Mouse (Mus musculus) neural tube, embryonic 14.5 days (tissue): Measurements from ENCODE around the gene Aars2. TPM values are rescaled to one million over a fixed set of nuclear protein-coding genes. Genes with fewer than 3 reads are reported as not detected.

Source experiments
- ATAC-seq: fragments of 200-750 bp; cut with Nextera tagmentation; 2 replicates; pipeline ENCODE4 v1.8.0; 2017; ENCODE audit warnings: low read depth, mild to moderate bottlenecking, moderate TSS enrichment, moderate library complexity
- H3K27ac ChIP-seq: fragments of 300-500 bp; sonication (generic); 2 replicates; pipeline ENCODE4 v1.5.1; 2014; ENCODE audit warnings: low read depth, mild to moderate bottlenecking, control low read depth, low read length, moderate library complexity, mixed read lengths
- H3K27me3 ChIP-seq: fragments of 300-500 bp; sonication (generic); 2 replicates; pipeline ENCODE4 v1.6.1; 2014; ENCODE audit warnings: low read length; ENCODE audit not compliant: control insufficient read depth, insufficient read depth
- H3K36me3 ChIP-seq: fragments of 300-500 bp; sonication (generic); 2 replicates; pipeline ENCODE4 v1.6.1; 2014; ENCODE audit warnings: low read length, mixed read lengths; ENCODE audit not compliant: control insufficient read depth, insufficient read depth
- H3K4me1 ChIP-seq: fragments of 300-500 bp; sonication (generic); 2 replicates; pipeline ENCODE4 v1.6.1; 2014; ENCODE audit warnings: low read length; ENCODE audit not compliant: control insufficient read depth, insufficient read depth
- H3K4me2 ChIP-seq: fragments of 300-500 bp; sonication (generic); 2 replicates; pipeline ENCODE4 v1.6.1; 2014; ENCODE audit warnings: mild to moderate bottlenecking, low read depth, low read length, control low read depth
- H3K4me3 ChIP-seq: fragments of 300-500 bp; sonication (generic); 2 replicates; pipeline ENCODE4 v1.5.1; 2014; ENCODE audit warnings: low read depth, low read length, control low read depth, mixed read lengths
- H3K9ac ChIP-seq: fragments of 300-500 bp; sonication (generic); replicated peaks from 2 replicates; pipeline ENCODE4 v1.6.1; 2014; ENCODE audit warnings: low read depth, mild to moderate bottlenecking, control low read depth, low read length, mixed read lengths
- H3K9me3 ChIP-seq: fragments of 300-500 bp; sonication (generic); 2 replicates; pipeline ENCODE4 v1.6.1; 2016; ENCODE audit warnings: low read length; ENCODE audit not compliant: control insufficient read depth
- WGBS: fragments of 180-500 bp; shearing (Covaris S2); extraction: QIAGEN DNeasy Blood & Tissue Kit; methylation state at CpG from one replicate; pipeline ENCODE4 v1.1.7; 2014; 5-methylcytosine and 5-hydroxymethylcytosine counted together
- polyA plus RNA-seq: library from polyadenylated mRNA; unstranded; fragments of >200 nt; fragmentation: Nextera tagmentation; extraction: Ambion mirVana; gene quantifications from 2 replicates; pipeline ENCODE4 v1.2.1, GENCODE M21; 2014

Gene Aars2
- polyA plus RNA-seq, 1 experiment from 2014 or later = 14.0 TPM

DNA sequence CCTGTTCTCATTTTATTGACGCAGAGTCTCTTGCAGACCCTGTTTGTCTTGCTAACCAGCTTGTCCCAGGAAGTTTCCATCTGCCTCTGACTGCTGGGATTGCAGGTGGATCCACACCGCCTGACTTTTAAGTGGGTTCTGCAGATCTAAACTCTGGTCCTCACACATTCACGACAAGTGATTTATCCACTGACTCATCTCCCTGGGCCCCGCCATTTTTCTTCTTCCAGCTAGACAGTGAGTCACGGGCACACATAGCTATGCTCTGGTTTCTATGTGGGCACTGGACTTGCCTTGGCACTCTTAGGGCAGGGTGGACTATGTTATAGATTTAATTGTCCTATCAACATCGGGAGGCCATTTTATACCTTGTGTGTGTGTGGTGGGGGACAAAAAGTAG, 16.9 kb upstream of the Aars2 start:
- H3K4me3 ChIP-seq = no peak overlapping the region
- no peak for ATAC-seq
- WGBS = 84% methylated on average over 6 of the region's 6 CpGs
- no peaks in the 10 kb centered on the region for H3K27me3 ChIP-seq
- H3K9ac ChIP-seq = no peak overlapping the region
- no peaks in the 10 kb centered on the region for H3K36me3 ChIP-seq
- no peak overlapping the region for H3K4me2 ChIP-seq
- H3K27ac ChIP-seq = no peak overlapping the region
- H3K9me3 ChIP-seq = no peaks in the 10 kb centered on the region
- H3K4me1 ChIP-seq = no peaks in the 10 kb centered on the region

DNA sequence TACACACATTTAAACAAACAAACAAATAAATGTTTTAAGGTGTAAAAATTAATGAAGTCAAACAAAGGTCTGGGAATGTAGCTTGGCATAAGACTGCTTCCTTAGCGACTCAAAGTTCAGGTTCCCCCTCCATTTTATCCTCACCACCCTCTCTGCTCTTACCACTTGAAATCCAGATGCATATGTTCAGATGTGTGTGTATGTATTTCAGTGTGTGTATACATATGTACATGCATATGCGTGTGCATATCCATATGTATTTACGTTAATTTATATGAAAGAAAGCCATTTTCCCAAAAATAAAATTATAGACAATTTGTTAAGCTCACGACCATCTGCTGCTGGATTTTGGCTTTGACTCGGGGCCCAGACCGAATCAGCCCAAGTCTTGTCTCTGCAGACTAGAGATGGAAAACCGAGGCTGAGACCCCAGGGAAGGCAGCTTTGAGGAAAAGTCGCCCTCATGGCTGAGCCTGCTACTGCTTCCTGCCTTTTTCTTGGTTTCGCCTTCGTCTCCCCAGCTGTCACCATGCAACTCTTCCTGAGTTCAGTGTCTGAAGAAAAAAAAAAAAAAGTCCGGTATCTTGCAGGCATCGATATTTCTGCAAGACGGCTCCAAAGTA, 16.0 kb upstream of the Aars2 start:
- no peaks in the 10 kb centered on the region for H3K4me1 ChIP-seq
- no peaks in the 10 kb centered on the region for H3K9me3 ChIP-seq
- H3K36me3 ChIP-seq = no peaks in the 10 kb centered on the region
- no peak overlapping the region for H3K4me3 ChIP-seq
- H3K27ac ChIP-seq = no peak overlapping the region
- no peaks in the 10 kb centered on the region for H3K27me3 ChIP-seq
- no peak overlapping the region for H3K9ac ChIP-seq
- no peak for ATAC-seq
- WGBS = 81% methylated on average over 13 of the region's 13 CpGs
- no peak overlapping the region for H3K4me2 ChIP-seq

DNA sequence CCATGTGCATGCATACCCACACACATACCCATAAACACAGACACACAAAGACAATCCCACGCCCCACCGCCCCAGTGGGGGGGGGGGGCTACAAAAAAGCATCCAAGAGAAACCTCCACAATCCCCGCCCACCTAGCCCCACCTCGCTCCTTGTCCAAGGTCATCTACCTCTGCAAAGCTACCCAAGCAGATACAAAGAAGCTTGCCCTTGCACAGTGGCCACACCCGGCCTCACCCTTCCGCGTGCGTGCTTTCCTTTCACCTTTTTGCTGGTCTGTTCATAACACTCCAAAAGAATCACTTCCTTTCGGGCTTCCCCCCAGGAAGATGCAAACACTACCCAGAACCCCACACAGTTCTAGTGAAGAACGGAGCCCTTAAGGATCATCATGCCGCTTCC, 11.2 kb upstream of the Aars2 start:
- Histone ChIP-seq H3K4me2 (no peak overlapping the region), H3K4me1 (no peaks in the 10 kb centered on the region), H3K36me3 (no peaks in the 10 kb centered on the region), H3K9me3 (no peaks in the 10 kb centered on the region), H3K4me3 (no peak overlapping the region), H3K27ac (no peak overlapping the region), H3K9ac (no peak overlapping the region), H3K27me3 (no peaks in the 10 kb centered on the region)
- ATAC-seq = no peak
- WGBS = 82% methylated on average over 11 of the region's 11 CpGs

DNA sequence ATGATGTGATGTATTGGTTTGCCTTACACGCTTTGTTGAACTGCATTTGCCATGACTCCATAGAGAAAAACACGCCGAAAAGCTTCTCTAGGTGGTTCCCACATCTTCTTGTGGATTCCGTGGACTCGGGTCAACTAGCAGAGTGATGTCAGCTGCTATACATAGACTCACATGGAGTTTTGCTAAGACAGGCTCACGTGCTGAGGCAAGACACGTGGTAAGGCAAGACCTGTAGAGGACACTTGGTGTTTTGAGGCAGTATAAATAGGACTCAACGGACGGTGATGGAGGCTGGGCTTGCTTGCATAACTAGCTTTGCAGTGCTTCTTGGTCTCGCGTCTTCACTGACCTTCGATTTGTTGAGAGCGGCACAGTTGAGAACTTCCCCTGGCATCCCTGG, 8.2 kb upstream of the Aars2 start:
- Histone ChIP-seq H3K27ac (no peak overlapping the region), H3K4me3 (no peak overlapping the region), H3K4me2 (no peak overlapping the region), H3K4me1 (no peaks in the 10 kb centered on the region), H3K9ac (no peak overlapping the region), H3K36me3 (no peaks in the 10 kb centered on the region), H3K27me3 (no peaks in the 10 kb centered on the region), H3K9me3 (no peaks in the 10 kb centered on the region)
- WGBS = 85% methylated on average over 13 of the region's 13 CpGs
- ATAC-seq = no peak

DNA sequence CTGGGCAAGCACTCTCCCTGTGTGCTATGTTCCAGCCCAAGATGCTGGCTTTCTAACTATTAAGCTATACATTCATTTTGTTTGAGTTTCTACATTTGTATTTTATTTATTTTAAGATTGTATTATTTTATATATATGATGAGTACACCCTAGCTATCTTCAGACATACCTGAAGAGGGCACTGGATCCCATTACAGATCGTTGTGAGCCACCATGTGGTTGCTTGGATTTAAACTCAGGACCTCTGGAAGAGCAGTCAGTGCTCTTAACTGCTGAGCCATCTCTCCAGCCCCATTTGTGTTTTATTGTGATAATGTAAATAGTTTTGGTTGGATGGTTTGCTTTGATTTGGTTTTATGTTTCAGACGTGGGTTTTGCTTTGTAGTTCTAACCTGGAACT, 7.1 kb upstream of the Aars2 start:
- no peak overlapping the region for H3K4me3 ChIP-seq
- no peaks in the 10 kb centered on the region for H3K9me3 ChIP-seq
- ATAC-seq = no peak
- H3K27me3 ChIP-seq = no peaks in the 10 kb centered on the region
- WGBS = 48% methylated on average over 2 of the region's 2 CpGs
- no peaks in the 10 kb centered on the region for H3K36me3 ChIP-seq
- H3K9ac ChIP-seq = no peak overlapping the region
- no peak overlapping the region for H3K4me2 ChIP-seq
- no peaks in the 10 kb centered on the region for H3K4me1 ChIP-seq
- no peak overlapping the region for H3K27ac ChIP-seq

DNA sequence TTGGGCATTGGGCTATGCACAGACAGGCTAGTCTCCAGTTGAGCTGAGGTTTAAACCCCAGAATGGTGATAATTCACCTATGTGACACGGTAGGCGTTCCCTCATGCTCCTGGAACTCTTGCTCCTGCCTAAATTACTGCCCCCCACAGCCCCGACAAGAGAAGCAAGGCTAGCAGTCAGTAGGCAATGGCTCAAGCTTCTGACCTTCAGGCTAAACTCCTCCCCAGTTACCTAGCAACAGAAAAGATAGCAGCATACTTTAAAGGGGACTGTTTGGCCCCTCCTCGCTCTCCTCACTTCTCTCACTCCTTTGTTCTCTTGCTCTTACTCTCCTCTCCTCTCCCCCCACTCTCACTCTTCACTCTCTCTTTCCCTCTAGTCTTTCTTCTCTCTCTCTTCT, 5.7 kb upstream of the Aars2 start:
- H3K9me3 ChIP-seq = no peaks in the 10 kb centered on the region
- no peaks in the 10 kb centered on the region for H3K36me3 ChIP-seq
- no peak overlapping the region for H3K4me2 ChIP-seq
- H3K27me3 ChIP-seq = no peaks in the 10 kb centered on the region
- H3K4me1 ChIP-seq = no peaks in the 10 kb centered on the region
- no peak overlapping the region for H3K9ac ChIP-seq
- no peak for ATAC-seq
- 19% methylated on average over 4 of the region's 4 CpGs for WGBS
- no peak overlapping the region for H3K4me3 ChIP-seq
- no peak overlapping the region for H3K27ac ChIP-seq

DNA sequence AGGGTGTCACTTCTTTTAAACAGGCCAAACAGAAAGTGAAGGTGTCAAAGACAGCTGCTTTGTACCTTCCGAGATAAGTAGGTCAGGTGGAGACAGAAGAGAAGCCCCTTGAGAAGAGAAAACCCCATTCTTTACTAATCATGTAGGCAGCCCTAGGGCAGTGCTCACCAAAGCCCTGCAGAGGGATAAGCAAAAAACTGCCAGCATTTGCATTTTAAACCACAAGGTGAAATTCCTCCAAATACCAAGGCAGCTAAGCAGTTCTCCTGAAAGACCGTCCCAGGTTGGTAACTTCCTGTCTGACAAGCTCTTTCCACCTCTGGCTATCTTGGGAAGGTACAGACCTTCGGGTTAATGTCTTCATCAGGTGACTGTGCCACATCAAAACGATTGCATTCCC, 4.3 kb upstream of the Aars2 start:
- H3K27ac ChIP-seq = no peak overlapping the region
- H3K4me2 ChIP-seq = no peak overlapping the region
- H3K36me3 ChIP-seq = no peaks in the 10 kb centered on the region
- no peaks in the 10 kb centered on the region for H3K4me1 ChIP-seq
- H3K4me3 ChIP-seq = no peak overlapping the region
- no peaks in the 10 kb centered on the region for H3K9me3 ChIP-seq
- no peaks in the 10 kb centered on the region for H3K27me3 ChIP-seq
- 68% methylated on average over 4 of the region's 4 CpGs for WGBS
- no peak overlapping the region for H3K9ac ChIP-seq
- no peak for ATAC-seq

DNA sequence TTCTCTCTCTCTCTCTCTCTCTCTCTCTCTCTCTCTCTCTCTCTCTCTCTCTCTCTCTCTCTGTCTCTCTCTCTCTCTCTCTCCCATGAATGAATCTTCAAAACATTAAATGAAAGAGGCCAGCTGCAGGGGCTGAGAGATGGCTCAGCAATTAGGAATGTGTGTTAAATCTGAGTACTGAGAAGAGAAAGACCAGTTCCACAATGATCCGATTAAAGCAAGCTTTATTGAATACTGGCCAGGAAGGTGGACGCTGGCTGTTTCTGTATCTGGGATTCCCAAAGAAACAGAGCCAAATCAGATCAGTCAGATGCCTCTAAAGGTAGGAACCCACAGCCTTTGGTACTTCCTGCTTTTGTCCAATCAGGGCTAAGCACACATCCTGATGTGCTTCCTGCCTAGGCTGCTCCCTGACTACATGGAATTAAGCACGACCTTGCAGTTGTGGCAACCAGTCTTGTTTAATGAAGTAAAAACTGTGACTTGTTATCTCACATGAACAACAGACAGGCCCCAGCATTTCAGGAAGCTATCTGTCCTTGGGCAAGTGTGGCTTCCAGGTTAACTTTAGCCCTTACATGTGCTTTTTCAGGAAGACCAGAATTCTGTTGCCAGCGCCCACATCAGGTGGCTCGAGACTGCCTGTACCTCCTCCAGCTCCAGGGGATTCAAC, 3.2 kb upstream of the Aars2 start:
- no peaks in the 10 kb centered on the region for H3K4me1 ChIP-seq
- no peak overlapping the region for H3K9ac ChIP-seq
- no peak overlapping the region for H3K4me2 ChIP-seq
- H3K9me3 ChIP-seq = no peaks in the 10 kb centered on the region
- 65% methylated on average over 5 of the region's 5 CpGs for WGBS
- H3K36me3 ChIP-seq = no peaks in the 10 kb centered on the region
- H3K27me3 ChIP-seq = no peaks in the 10 kb centered on the region
- H3K27ac ChIP-seq = no peak overlapping the region
- H3K4me3 ChIP-seq = no peak overlapping the region
- ATAC-seq = no peak

DNA sequence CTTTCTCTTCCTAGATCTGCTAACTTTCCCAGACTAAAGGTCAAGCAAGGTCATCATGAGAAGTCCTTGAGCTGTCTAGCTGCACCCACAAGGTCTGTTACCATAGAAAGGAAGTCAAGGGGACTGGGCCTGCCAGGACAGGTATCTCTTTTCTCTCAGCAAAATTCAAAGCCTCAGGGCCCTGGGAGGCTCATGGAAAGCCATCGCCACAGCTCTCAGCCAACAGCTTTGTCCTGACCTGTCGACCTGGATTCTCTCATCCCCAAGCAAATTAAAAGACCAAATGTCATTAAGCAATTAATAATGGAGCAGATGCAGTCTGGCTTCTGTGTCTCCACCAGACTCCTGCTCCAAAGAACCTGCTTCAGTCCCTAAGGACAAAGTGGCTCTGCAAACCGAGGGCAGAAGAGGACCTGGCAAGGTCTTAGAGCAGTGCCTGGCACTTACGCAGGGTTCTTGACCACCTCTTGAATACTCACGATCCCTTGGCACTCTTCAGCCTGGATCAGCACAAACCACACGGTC, 638 bp upstream of the Aars2 start:
- no peak for ATAC-seq
- Histone ChIP-seq H3K4me2 (no peak overlapping the region), H3K27ac (no peak overlapping the region), H3K9me3 (no peaks in the 10 kb centered on the region), H3K9ac (no peak overlapping the region), H3K36me3 (peaks cover 8% of the 10 kb centered on the region; the same call in 1 of the 2 replicates), H3K4me3 (no peak overlapping the region), H3K27me3 (no peaks in the 10 kb centered on the region), H3K4me1 (no peaks in the 10 kb centered on the region)
- WGBS = 76% methylated on average over 6 of the region's 6 CpGs
